Mouse (Mus musculus) MEL (cell line): ENCODE measurements around the gene Mzt1. TPM values are rescaled to one million over a fixed set of nuclear protein-coding genes. Genes with fewer than 3 reads are reported as not detected.

Experiments used
- DNase-seq: peaks from one replicate; pipeline ENCODE4 v3.0.0; 2011; ENCODE audit warnings: low read depth, low spot score
- H3K27ac ChIP-seq: 2 replicates; pipeline ENCODE4 v1.5.1; 2012; ENCODE audit warnings: low read depth, mild to moderate bottlenecking, control low read depth, low read length, moderate library complexity; ENCODE audit not compliant: control insufficient read depth
- H3K27me3 ChIP-seq, 2 experiments: fragments of 150-350 bp in 1 of 2; sonication (generic) in 1 of 2; 2 replicates each; pipeline ENCODE4 v1.6.1; 2012; ENCODE audit warnings: low read length in 2 of 2, mild to moderate bottlenecking in 2 of 2, improper control_type of control experiment in 1 of 2, moderate library complexity in 1 of 2; ENCODE audit not compliant: insufficient read depth in 2 of 2, control insufficient read depth in 1 of 2
- H3K36me3 ChIP-seq, 2 experiments: 2 replicates each; pipeline ENCODE4 v1.6.1; 2012 to 2014; ENCODE audit warnings: low read length in 2 of 2, improper control_type of control experiment in 1 of 2, inconsistent platforms in 1 of 2, mild to moderate bottlenecking in 1 of 2; ENCODE audit not compliant: insufficient read depth in 2 of 2, control insufficient read depth in 1 of 2
- H3K4me1 ChIP-seq, 2 experiments: fragments of 150-350 bp in 1 of 2; sonication (generic) in 1 of 2; 2 replicates each; pipeline ENCODE4 v1.6.1; 2012; ENCODE audit warnings: low read length in 2 of 2, improper control_type of control experiment in 1 of 2, mild to moderate bottlenecking in 1 of 2; ENCODE audit not compliant: insufficient read depth in 2 of 2, control insufficient read depth in 1 of 2
- H3K4me3 ChIP-seq, 2 experiments: fragments of 150-350 bp in 1 of 2; sonication (generic) in 1 of 2; 2 replicates each; pipeline ENCODE4 v1.5.1; 2012; ENCODE audit warnings: low read depth in 2 of 2, low read length in 2 of 2, mild to moderate bottlenecking in 2 of 2, moderate library complexity in 2 of 2, control low read depth in 1 of 2, improper control_type of control experiment in 1 of 2; ENCODE audit not compliant: control insufficient read depth in 1 of 2, insufficient read depth in 1 of 2
- H3K79me2 ChIP-seq: 2 replicates; pipeline ENCODE4 v1.6.1; 2012; ENCODE audit warnings: mild to moderate bottlenecking, low read length, moderate library complexity; ENCODE audit not compliant: control insufficient read depth, poor library complexity, insufficient read depth
- H3K9ac ChIP-seq: 2 replicates; pipeline ENCODE4 v1.6.1; 2012; ENCODE audit warnings: low read depth, mild to moderate bottlenecking, control low read depth, low read length, moderate library complexity; ENCODE audit not compliant: control insufficient read depth, poor library complexity, severe bottlenecking
- H3K9me3 ChIP-seq: fragments of 150-350 bp; sonication (generic); replicated peaks from 2 replicates; pipeline ENCODE4 v1.6.1; 2012; ENCODE audit warnings: mild to moderate bottlenecking, low read length, improper control_type of control experiment, moderate library complexity; ENCODE audit not compliant: insufficient read depth
- BHLHE40 ChIP-seq: IDR thresholded peaks from 2 replicates; pipeline ENCODE4 v1.6.1; 2012; ENCODE audit warnings: low read depth, mild to moderate bottlenecking, inconsistent platforms, low read length, improper control_type of control experiment, borderline replicate concordance
- CHD2 ChIP-seq: IDR thresholded peaks from 2 replicates; pipeline ENCODE4 v1.6.1; 2011; ENCODE audit warnings: low read length, improper control_type of control experiment
- CTCF ChIP-seq, 3 experiments: IDR thresholded peaks in 2 of 3; conservative IDR thresholded peaks in 1 of 3; 2 replicates each; pipeline ENCODE4 v1.5.1; 2011 to 2012; ENCODE audit warnings: low read length in 3 of 3, low read depth in 2 of 3, mild to moderate bottlenecking in 2 of 3, improper control_type of control experiment in 1 of 3, inconsistent platforms in 1 of 3, mixed read lengths in 1 of 3, moderate library complexity in 1 of 3; ENCODE audit not compliant: control insufficient read depth in 1 of 3, insufficient read depth in 1 of 3, poor library complexity in 1 of 3, severe bottlenecking in 1 of 3
- E2F4 ChIP-seq: IDR thresholded peaks from 2 replicates; pipeline ENCODE4 v1.6.1; 2011; ENCODE audit warnings: low read depth, low read length, improper control_type of control experiment, borderline replicate concordance
- ELF1 ChIP-seq: IDR thresholded peaks from 2 replicates; pipeline ENCODE4 v1.6.1; 2014; ENCODE audit warnings: low read depth, mild to moderate bottlenecking, inconsistent platforms, low read length, improper control_type of control experiment, moderate library complexity
- EP300 ChIP-seq, 2 experiments: IDR thresholded peaks; 2 replicates each; pipeline ENCODE4 v1.6.1; 2011; ENCODE audit warnings: improper control_type of control experiment in 2 of 2, low read length in 2 of 2, low read depth in 1 of 2, mild to moderate bottlenecking in 1 of 2
- ETS1 ChIP-seq: IDR thresholded peaks from 2 replicates; pipeline ENCODE4 v1.6.1; 2012; ENCODE audit warnings: low read depth, mild to moderate bottlenecking, inconsistent platforms, low read length, improper control_type of control experiment, moderate library complexity
- GABPA ChIP-seq: IDR thresholded peaks from 2 replicates; pipeline ENCODE4 v1.6.1; 2012; ENCODE audit warnings: low read depth, mild to moderate bottlenecking, inconsistent platforms, low read length, improper control_type of control experiment, moderate library complexity
- HCFC1 ChIP-seq: IDR thresholded peaks from 2 replicates; pipeline ENCODE4 v1.6.1; 2012; ENCODE audit warnings: low read depth, mild to moderate bottlenecking, inconsistent platforms, low read length, improper control_type of control experiment, moderate library complexity
- JUND ChIP-seq: IDR thresholded peaks from 2 replicates; pipeline ENCODE4 v1.6.1; 2011; ENCODE audit warnings: low read depth, mild to moderate bottlenecking, improper control_type of control experiment, low read length
- KAT2A ChIP-seq: conservative IDR thresholded peaks from 2 replicates; pipeline ENCODE4 v1.6.1; 2012; ENCODE audit warnings: low read depth, low read length, improper control_type of control experiment, inconsistent platforms
- MAFK ChIP-seq: IDR thresholded peaks from 2 replicates; pipeline ENCODE4 v1.6.1; 2011; ENCODE audit warnings: low read depth, mild to moderate bottlenecking, low read length, improper control_type of control experiment, borderline replicate concordance
- MAX ChIP-seq: IDR thresholded peaks from 2 replicates; pipeline ENCODE4 v1.6.1; 2011; ENCODE audit warnings: low read length, improper control_type of control experiment
- MAZ ChIP-seq: IDR thresholded peaks from 2 replicates; pipeline ENCODE4 v1.6.1; 2012; ENCODE audit warnings: low read depth, mild to moderate bottlenecking, inconsistent platforms, low read length, improper control_type of control experiment
- MEF2A ChIP-seq: IDR thresholded peaks from 2 replicates; pipeline ENCODE4 v1.6.1; 2014; ENCODE audit warnings: low read depth, mild to moderate bottlenecking, inconsistent platforms, low read length, improper control_type of control experiment; ENCODE audit not compliant: poor library complexity, insufficient replicate concordance, severe bottlenecking; ENCODE audit errors: extremely low read depth
- MXI1 ChIP-seq: IDR thresholded peaks from 2 replicates; pipeline ENCODE4 v1.6.1; 2011; ENCODE audit warnings: mild to moderate bottlenecking, low read depth, low read length, improper control_type of control experiment
- MYB ChIP-seq: IDR thresholded peaks from 2 replicates; pipeline ENCODE4 v1.6.1; 2011; ENCODE audit warnings: mild to moderate bottlenecking, low read depth, low read length, improper control_type of control experiment
- NELFE ChIP-seq: IDR thresholded peaks from 2 replicates; pipeline ENCODE4 v1.6.1; 2011; ENCODE audit warnings: low read depth, low read length, improper control_type of control experiment
- NRF1 ChIP-seq: IDR thresholded peaks from 2 replicates; pipeline ENCODE4 v1.6.1; 2014; ENCODE audit warnings: low read depth, mild to moderate bottlenecking, inconsistent platforms, low read length, improper control_type of control experiment, moderate library complexity; ENCODE audit not compliant: poor library complexity, insufficient read depth, severe bottlenecking
- POLR2A ChIP-seq, 2 experiments: IDR thresholded peaks; 2 replicates each; pipeline ENCODE4 v1.6.1; 2011 to 2012; ENCODE audit warnings: low read length in 2 of 2, mild to moderate bottlenecking in 2 of 2, control low read depth in 1 of 2, improper control_type of control experiment in 1 of 2, low read depth in 1 of 2, moderate library complexity in 1 of 2; ENCODE audit not compliant: control insufficient read depth in 1 of 2, insufficient read depth in 1 of 2, poor library complexity in 1 of 2
- POLR2AphosphoS2 ChIP-seq: IDR thresholded peaks from 2 replicates; pipeline ENCODE4 v1.6.1; 2011; ENCODE audit warnings: low read length, improper control_type of control experiment
- POLR2AphosphoS5 ChIP-seq: IDR thresholded peaks from 2 replicates; pipeline ENCODE4 v1.6.1; 2012; ENCODE audit warnings: low read depth, borderline replicate concordance, mild to moderate bottlenecking, inconsistent platforms, low read length, moderate library complexity, mixed read lengths
- RAD21 ChIP-seq: IDR thresholded peaks from 2 replicates; pipeline ENCODE4 v1.6.1; 2011; ENCODE audit warnings: mild to moderate bottlenecking, low read depth, low read length, improper control_type of control experiment
- RCOR1 ChIP-seq: IDR thresholded peaks from 2 replicates; pipeline ENCODE4 v1.6.1; 2012; ENCODE audit warnings: low read depth, mild to moderate bottlenecking, inconsistent platforms, low read length, improper control_type of control experiment
- SIN3A ChIP-seq: IDR thresholded peaks from 2 replicates; pipeline ENCODE4 v1.6.1; 2012; ENCODE audit warnings: low read length, improper control_type of control experiment, inconsistent platforms
- SMC3 ChIP-seq: IDR thresholded peaks from 2 replicates; pipeline ENCODE4 v1.6.1; 2011; ENCODE audit warnings: low read depth, low read length, improper control_type of control experiment
- TAL1 ChIP-seq: IDR thresholded peaks from 2 replicates; pipeline ENCODE4 v1.6.1; 2012; ENCODE audit warnings: mild to moderate bottlenecking, inconsistent platforms, low read length, moderate library complexity, mixed read lengths
- TBP ChIP-seq: IDR thresholded peaks from 2 replicates; pipeline ENCODE4 v1.8.0; 2011; ENCODE audit warnings: low read depth, low read length, improper control_type of control experiment
- TCF12 ChIP-seq: IDR thresholded peaks from 2 replicates; pipeline ENCODE4 v1.6.1; 2014; ENCODE audit warnings: low read depth, mild to moderate bottlenecking, inconsistent platforms, low read length, improper control_type of control experiment, moderate library complexity
- UBTF ChIP-seq: IDR thresholded peaks from 2 replicates; pipeline ENCODE4 v1.6.1; 2012; ENCODE audit warnings: low read depth, mild to moderate bottlenecking, inconsistent platforms, low read length, improper control_type of control experiment, moderate library complexity, borderline replicate concordance; ENCODE audit not compliant: insufficient read depth
- USF1 ChIP-seq: IDR thresholded peaks from 2 replicates; pipeline ENCODE4 v1.6.1; 2014; ENCODE audit warnings: low read depth, mild to moderate bottlenecking, inconsistent platforms, low read length, improper control_type of control experiment, moderate library complexity
- USF2 ChIP-seq, 2 experiments: IDR thresholded peaks; 2 replicates each; pipeline ENCODE4 v1.6.1; 2011 to 2012; ENCODE audit warnings: improper control_type of control experiment in 2 of 2, low read length in 2 of 2, borderline replicate concordance in 1 of 2, inconsistent platforms in 1 of 2, low read depth in 1 of 2, mild to moderate bottlenecking in 1 of 2; ENCODE audit not compliant: insufficient read depth in 1 of 2
- ZC3H11A ChIP-seq: IDR thresholded peaks from 2 replicates; pipeline ENCODE4 v1.6.1; 2012; ENCODE audit warnings: low read depth, mild to moderate bottlenecking, inconsistent platforms, low read length, improper control_type of control experiment
- ZMIZ1 ChIP-seq: IDR thresholded peaks from 2 replicates; pipeline ENCODE4 v1.6.1; 2012; ENCODE audit warnings: low read depth, mild to moderate bottlenecking, inconsistent platforms, low read length, improper control_type of control experiment, moderate library complexity
- ZNF384 ChIP-seq: IDR thresholded peaks from 2 replicates; pipeline ENCODE4 v1.6.1; 2012; ENCODE audit warnings: low read depth, mild to moderate bottlenecking, inconsistent platforms, low read length, improper control_type of control experiment
- polyA plus RNA-seq, 2 experiments: library from polyadenylated mRNA; stranded (reverse) in 1 of 2; unstranded in 1 of 2; fragments of >175 nt in 1 of 2; fragments of >200 nt in 1 of 2; gene quantifications; 2 replicates each; pipeline versions ENCODE4 v1.2.1 to v1.2.4; 2012; ENCODE audit warnings: low replicate concordance in 2 of 2, low read depth in 1 of 2; ENCODE audit not compliant: insufficient read length in 2 of 2, insufficient read depth in 1 of 2, missing spikeins in 1 of 2
- total RNA-seq: library from RNA; depleted of rRNA; stranded (reverse); fragments of 300-350 nt; gene quantifications from 2 replicates; pipeline ENCODE4 v1.2.3, GENCODE M21; 2012; rRNA removed

Mzt1 gene
- total RNA-seq (16.4 and 17.5 TPM in 2 replicates), polyA plus RNA-seq (10 to 100 TPM in 1 of 2 experiments, not detected in 1; 42.3 TPM)

GRCm38 (mm10) chr14:99046031-99046781 lies at the start of gene Mzt1, which contains the start of gene Bora:
Mzt1 (minus strand) TSS chr14:99046134.
Bora (plus strand) TSS chr14:99046222.
- H3K27me3 ChIP-seq = no peaks in the 10 kb centered on the region
- TF ChIP-seq RAD21 (no peak), USF2 (IDR thresholded peaks at IDR 0.05; ENCODE audit: borderline replicate concordance in 1 of 2, insufficient read depth in 1 of 2, low read depth in 1 of 2, low read length in 2 of 2) (no peak), ETS1 (no peak), MEF2A (no peak), MAFK (no peak), GABPA (no peak), CHD2 (no peak), JUND (no peak), MYB (no peak), EP300 (IDR thresholded peaks at IDR 0.05; ENCODE audit: low read depth in 1 of 2, low read length in 2 of 2) (peak in 1 of 2 experiments; percentile 5; a peak in 1 of 4 replicates), ZNF384 (no peak), ELF1 (peak; percentile 65), RCOR1 (no peak), POLR2A (IDR thresholded peaks at IDR 0.05; ENCODE audit: control insufficient read depth in 1 of 2, insufficient read depth in 1 of 2, low read depth in 1 of 2, low read length in 2 of 2, poor library complexity in 1 of 2) (peak in 1 of 2 experiments; percentile 93; a peak in 3 of 4 replicates), TCF12 (0 out of 2 replicates have a peak, but pooled peaks have one; percentile 23), NRF1 (peak; percentile 40; the same call in 1 of the 2 replicates), ZC3H11A (no peak), POLR2AphosphoS2 (peak; percentile 84), TBP (0 out of 2 replicates have a peak, but pooled peaks have one; percentile 42), KAT2A (no peak; the same call in 1 of the 2 replicates), SIN3A (peak; percentile 9; the same call in 1 of the 2 replicates), TAL1 (no peak), ZMIZ1 (peak; percentile 63; the same call in 1 of the 2 replicates), E2F4 (no peak), SMC3 (no peak), CTCF (IDR thresholded peaks at IDR 0.05 in 2 of 3, conservative IDR thresholded peaks at IDR 0.05 in 1 of 3; ENCODE audit: control insufficient read depth in 1 of 3, insufficient read depth in 1 of 3, low read depth in 2 of 3, low read length in 3 of 3, poor library complexity in 1 of 3, severe bottlenecking in 1 of 3) (no peak), HCFC1 (peak; percentile 76), MXI1 (no peak; the same call in 1 of the 2 replicates), USF1 (no peak), UBTF (no peak), NELFE (peak; percentile 81), BHLHE40 (no peak), MAX (peak; percentile 79), POLR2AphosphoS5 (no peak), MAZ (0 out of 2 replicates have a peak, but pooled peaks have one; percentile 28)

More at GRCm38 (mm10) chr14:99046031-99046781, at the start of gene Mzt1, which contains the start of gene Bora:
- Histone ChIP-seq H3K36me3 (peaks cover 11 to 36% of the 10 kb centered on the region in 2 experiments), H3K9ac (peak within 1 kb of the TSS; percentile 91), H3K27ac (peak within 1 kb of the TSS; percentile 93), H3K79me2 (peaks cover 63% of the 10 kb centered on the region), H3K4me3 (peak within 1 kb of the TSS; percentile 94 to 97), H3K9me3 (no peaks in the 10 kb centered on the region), H3K4me1 (peaks cover 13 to 27% of the 10 kb centered on the region in 2 experiments)
- peak; percentile 96 for DNase-seq
